Mouse (Mus musculus): ENCODE data around the gene Nptx2.

DNA sequence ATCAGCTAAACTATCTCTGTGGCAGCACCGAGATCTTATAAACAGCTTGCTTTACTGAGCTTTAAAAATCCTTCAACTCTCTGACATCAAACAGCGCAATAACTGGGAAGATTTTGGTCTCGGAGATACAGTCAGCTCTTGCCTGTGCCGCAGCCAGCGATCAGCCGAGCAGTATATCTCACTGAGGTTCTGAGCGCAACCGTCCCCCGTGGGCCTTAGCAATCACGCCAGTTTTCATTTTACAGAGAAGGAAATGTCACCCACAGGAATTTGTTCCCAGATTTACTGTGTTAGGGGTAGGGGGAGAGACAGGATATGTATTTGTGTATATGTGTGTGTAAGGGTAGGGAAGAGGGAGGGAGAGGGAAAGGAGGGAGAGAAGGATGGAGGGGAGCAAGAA is 20.9 kb upstream of the Nptx2 start:
- TF ChIP-seq CTCF (IDR thresholded peaks at IDR 0.05; ENCODE audit: extremely low read depth, insufficient read depth, insufficient read length, insufficient replicate concordance) (no peak), POLR2A (IDR thresholded peaks at IDR 0.05; ENCODE audit: low read depth, low read length) (no peak)
